Mouse (Mus musculus) small intestine, adult 2 months (tissue): ENCODE measurements around the gene Ephx3.

Source experiments
- CTCF ChIP-seq: fragments of 200-500 bp; IDR thresholded peaks from 2 replicates; pipeline ENCODE4 v1.5.1; 2012; ENCODE audit warnings: low read depth, mild to moderate bottlenecking, control low read depth, inconsistent platforms, low read length, moderate library complexity, mixed read lengths; ENCODE audit not compliant: insufficient replicate concordance, insufficient read length; ENCODE audit errors: extremely low read depth
- POLR2A ChIP-seq: fragments of 200-500 bp; IDR thresholded peaks from 2 replicates; pipeline ENCODE4 v1.6.1; 2012; ENCODE audit warnings: low read depth, mild to moderate bottlenecking, control low read depth, inconsistent platforms, low read length, moderate library complexity

GRCm38 (mm10) chr17:32202972-32203371 lies 13.6 kb upstream of the Ephx3 start:
- no peak for TF ChIP-seq POLR2A
- no peak for TF ChIP-seq CTCF
